Comparison of ENCODE assay signal across 14 mouse cellular contexts in genomic region chr9:27175682-27176081, GRCm38 (mm10). TPM values are rescaled to one million over a fixed set of nuclear protein-coding genes. Genes with fewer than 3 reads are reported as not detected.
DNase-seq lines count a peak whose midpoint lies in the region; ATAC-seq and TF ChIP-seq lines count a peak whose summit lies in the region.
"Had no signal": no experiment of that assay in that cellular context is flagged by ENCODE, and none has a peak within 500 bp of the region (broad histone marks: within the 10 kb centered on the region; RNA-seq: fewer than 3 reads in every experiment).

No protein-coding gene starts in this region.

- H3K4me2 ChIP-seq in forebrain, embryonic 14.5 days (ENCODE audit: low read length) = no peak overlapping the region
- no peak overlapping the region for H3K4me2 ChIP-seq in hindbrain, postnatal 0 days (ENCODE audit: low read depth, low read length)
- no peak overlapping the region for H3K4me2 ChIP-seq in lung, embryonic 14.5 days
- H3K4me2 ChIP-seq: kidney, embryonic 15.5 days; neural tube, embryonic 12.5 days had no signal

- 93% methylated on average over 6 of the region's 6 CpGs for WGBS in forebrain, embryonic 14.5 days
- 91% methylated on average over 6 of the region's 6 CpGs for WGBS in forebrain, embryonic 10.5 days
- 90% methylated on average over 6 of the region's 6 CpGs for WGBS in hindbrain, embryonic 10.5 days
- WGBS in hindbrain, postnatal 0 days = 91% methylated on average over 6 of the region's 6 CpGs
- 84% methylated on average over 6 of the region's 6 CpGs for WGBS in lung, embryonic 14.5 days
- 90% methylated on average over 6 of the region's 6 CpGs for WGBS in limb, embryonic 10.5 days

- no peak overlapping the region for H3K4me3 ChIP-seq in forebrain, embryonic 14.5 days (ENCODE audit: low read depth, low read length)
- H3K4me3 ChIP-seq in forebrain, embryonic 10.5 days = no peak overlapping the region
- no peak overlapping the region for H3K4me3 ChIP-seq in hindbrain, embryonic 10.5 days
- no peak overlapping the region for H3K4me3 ChIP-seq in hindbrain, postnatal 0 days (ENCODE audit: low read length)
- H3K4me3 ChIP-seq in lung, embryonic 14.5 days (ENCODE audit: low read depth, low read length) = no peak overlapping the region
- H3K4me3 ChIP-seq in limb, embryonic 10.5 days = no peak overlapping the region
- H3K4me3 ChIP-seq: erythroblast, embryonic 14.5 days; kidney, embryonic 15.5 days; neural tube, embryonic 12.5 days had no signal

- no peak for TF ChIP-seq CTCF in hindbrain, postnatal 0 days (IDR thresholded peaks at IDR 0.05; ENCODE audit: low read depth)
- no peak for TF ChIP-seq CTCF in lung, embryonic 14.5 days (IDR thresholded peaks at IDR 0.05; ENCODE audit: low read depth)

- no peak for DNase-seq in forebrain, embryonic 14.5 days (ENCODE audit: low spot score)
- no peak for DNase-seq in forebrain, embryonic 10.5 days (ENCODE audit: extremely low spot score, low spot score)
- no peak for DNase-seq in hindbrain, embryonic 10.5 days (ENCODE audit: low spot score)
- DNase-seq in hindbrain, postnatal 0 days (ENCODE audit: low spot score) = no peak
- no peak for DNase-seq in lung, embryonic 14.5 days
- DNase-seq in lung, postnatal 25 days (ENCODE audit: low spot score) = no peak
- no peak for DNase-seq in limb, embryonic 10.5 days (ENCODE audit: low spot score)
- no peak for DNase-seq in cerebellum, postnatal 4 days (ENCODE audit: low spot score in 2 of 2)
- DNase-seq: liver, postnatal 0 days had no signal

- H3K9me3 ChIP-seq in forebrain, embryonic 14.5 days (replicated peaks; ENCODE audit: control insufficient read depth, low read length) = no peaks in the 10 kb centered on the region
- no peaks in the 10 kb centered on the region for H3K9me3 ChIP-seq in forebrain, embryonic 10.5 days
- H3K9me3 ChIP-seq in hindbrain, embryonic 10.5 days = no peaks in the 10 kb centered on the region
- no peaks in the 10 kb centered on the region for H3K9me3 ChIP-seq in hindbrain, postnatal 0 days (ENCODE audit: low read length)
- H3K9me3 ChIP-seq in lung, embryonic 14.5 days (ENCODE audit: low read depth, low read length) = no peaks in the 10 kb centered on the region
- no peaks in the 10 kb centered on the region for H3K9me3 ChIP-seq in limb, embryonic 10.5 days (replicated peaks)
- H3K9me3 ChIP-seq: G1E; kidney, embryonic 15.5 days; neural tube, embryonic 12.5 days had no signal

- 0 out of 2 replicates have a peak, but pooled peaks have one; percentile 11 for ATAC-seq in forebrain, embryonic 14.5 days
- no peak for ATAC-seq in hindbrain, postnatal 0 days
- peak; percentile 48; the same call in 1 of the 2 replicates for ATAC-seq in lung, embryonic 14.5 days (ENCODE audit: insufficient read depth)
- ATAC-seq: liver, postnatal 0 days had no signal

- H3K27ac ChIP-seq in forebrain, embryonic 14.5 days (ENCODE audit: low read depth, low read length) = no peak overlapping the region
- H3K27ac ChIP-seq in forebrain, embryonic 10.5 days = no peak overlapping the region
- H3K27ac ChIP-seq in hindbrain, embryonic 10.5 days = 0 out of 2 replicates have a peak overlapping the region, but pooled peaks have one; percentile 45
- H3K27ac ChIP-seq in hindbrain, postnatal 0 days = no peak overlapping the region
- H3K27ac ChIP-seq in lung, embryonic 14.5 days (ENCODE audit: low read depth) = no peak overlapping the region
- H3K27ac ChIP-seq in limb, embryonic 10.5 days = 0 out of 2 replicates have a peak overlapping the region, but pooled peaks have one; percentile 31
- H3K27ac ChIP-seq: kidney, embryonic 15.5 days; neural tube, embryonic 12.5 days had no signal

- H3K27me3 ChIP-seq in forebrain, embryonic 14.5 days (replicated peaks; ENCODE audit: control insufficient read depth, insufficient read depth, low read length) = no peaks in the 10 kb centered on the region
- no peaks in the 10 kb centered on the region for H3K27me3 ChIP-seq in forebrain, embryonic 10.5 days (ENCODE audit: poor library complexity, severe bottlenecking)
- H3K27me3 ChIP-seq in hindbrain, embryonic 10.5 days (ENCODE audit: insufficient read depth, poor library complexity, severe bottlenecking) = no peaks in the 10 kb centered on the region
- no peaks in the 10 kb centered on the region; the same call in 1 of the 2 replicates for H3K27me3 ChIP-seq in hindbrain, postnatal 0 days (ENCODE audit: insufficient read depth, low read length)
- no peaks in the 10 kb centered on the region for H3K27me3 ChIP-seq in lung, embryonic 14.5 days (ENCODE audit: insufficient read depth, low read length)
- no peaks in the 10 kb centered on the region for H3K27me3 ChIP-seq in limb, embryonic 10.5 days (ENCODE audit: low read depth, poor library complexity, severe bottlenecking)
- H3K27me3 ChIP-seq: kidney, embryonic 15.5 days; neural tube, embryonic 12.5 days had no signal

- no peaks in the 10 kb centered on the region for H3K36me3 ChIP-seq in forebrain, embryonic 14.5 days (ENCODE audit: control insufficient read depth, insufficient read depth, low read length)
- H3K36me3 ChIP-seq in forebrain, embryonic 10.5 days (replicated peaks) = no peaks in the 10 kb centered on the region
- H3K36me3 ChIP-seq in hindbrain, embryonic 10.5 days = no peaks in the 10 kb centered on the region
- no peaks in the 10 kb centered on the region for H3K36me3 ChIP-seq in hindbrain, postnatal 0 days (ENCODE audit: insufficient read depth, low read length)
- no peaks in the 10 kb centered on the region for H3K36me3 ChIP-seq in lung, embryonic 14.5 days (ENCODE audit: insufficient read depth)
- H3K36me3 ChIP-seq in limb, embryonic 10.5 days = no peaks in the 10 kb centered on the region
- H3K36me3 ChIP-seq: G1E; kidney, embryonic 15.5 days; neural tube, embryonic 12.5 days had no signal

- 0 out of 2 replicates have a peak overlapping the region, but pooled peaks have one; percentile 8 for H3K9ac ChIP-seq in forebrain, embryonic 14.5 days (ENCODE audit: low read length)
- no peak overlapping the region for H3K9ac ChIP-seq in hindbrain, postnatal 0 days (replicated peaks; ENCODE audit: low read length)
- no peak overlapping the region for H3K9ac ChIP-seq in lung, embryonic 14.5 days
- H3K9ac ChIP-seq: forebrain, postnatal 0 days; kidney, embryonic 15.5 days; liver, postnatal 0 days; neural tube, embryonic 12.5 days had no signal

- peaks cover 2% of the 10 kb centered on the region; the same call in 1 of the 2 replicates for H3K4me1 ChIP-seq in forebrain, embryonic 14.5 days (ENCODE audit: control insufficient read depth, insufficient read depth, low read length)
- peaks cover 16% of the 10 kb centered on the region for H3K4me1 ChIP-seq in forebrain, embryonic 10.5 days
- no peaks in the 10 kb centered on the region; the same call in 1 of the 2 replicates for H3K4me1 ChIP-seq in hindbrain, embryonic 10.5 days (replicated peaks)
- H3K4me1 ChIP-seq in hindbrain, postnatal 0 days (ENCODE audit: insufficient read depth, low read length) = 0 out of 2 replicates have a peak, but pooled peaks cover 4% of the 10 kb centered on the region
- no peaks in the 10 kb centered on the region for H3K4me1 ChIP-seq in lung, embryonic 14.5 days (ENCODE audit: insufficient read depth)
- 0 out of 2 replicates have a peak, but pooled peaks cover 2% of the 10 kb centered on the region for H3K4me1 ChIP-seq in limb, embryonic 10.5 days
- H3K4me1 ChIP-seq: kidney, embryonic 15.5 days; neural tube, embryonic 12.5 days had no signal

RNA-seq across cellular contexts. Expression of gene Jam3, which starts 20.5 kb away (rescaled TPM):
- 66.6 and 72.1 TPM in 2 replicates for polyA plus RNA-seq in forebrain, embryonic 14.5 days (2014; fragmentation: Nextera tagmentation; extraction: Ambion mirVana)
- 146 and 150 TPM in 2 replicates for polyA plus RNA-seq in forebrain, embryonic 10.5 days (2016; fragmentation: Nextera tagmentation; extraction: Ambion mirVana)
- 133 TPM in 2 replicates for polyA plus RNA-seq in hindbrain, embryonic 10.5 days (2016; fragmentation: Nextera tagmentation; extraction: Ambion mirVana)
- 33.8 and 37.6 TPM in 2 replicates for total RNA-seq in hindbrain, postnatal 0 days (2014; rRNA removed)
- polyA plus RNA-seq in hindbrain, postnatal 0 days (2015; fragmentation: Nextera tagmentation; extraction: Ambion mirVana) = 28.9 and 32.6 TPM in 2 replicates
- polyA plus RNA-seq in lung, embryonic 14.5 days (2014; fragmentation: Nextera tagmentation; extraction: Ambion mirVana) = 68.9 and 70.4 TPM in 2 replicates
- polyA plus RNA-seq in limb, embryonic 10.5 days (2016; fragmentation: Nextera tagmentation; extraction: Ambion mirVana) = 82.4 and 97.9 TPM in 2 replicates
- total RNA-seq: G1E had no signal
- polyA plus RNA-seq: G1E had no signal

Comparison
In these comparisons a context has a peak if more than half of its experiments do, and no peak if none do; other contexts are left out.
1. H3K27ac ChIP-seq: peak in hindbrain, embryonic 10.5 days (single experiment) and limb, embryonic 10.5 days (single experiment); none in forebrain, embryonic 14.5 days (single experiment), forebrain, embryonic 10.5 days (single experiment), hindbrain, postnatal 0 days (single experiment) and lung, embryonic 14.5 days (single experiment).